Mouse (Mus musculus) embryonic facial prominence, embryonic 13.5 days (tissue): ENCODE measurements around the gene Coa7. TPM values are rescaled to one million over a fixed set of nuclear protein-coding genes. Genes with fewer than 3 reads are reported as not detected.
"Not testable (repeated sequence)": the region's sequence is repeated elsewhere in the genome, so short reads cannot be mapped to it uniquely, and the experiment has no call there.

Experiments
- ATAC-seq: fragments of 200-750 bp; cut with Nextera tagmentation; 2 replicates; pipeline ENCODE4 v1.8.0; 2017; ENCODE audit warnings: low read depth; ENCODE audit not compliant: insufficient number of reproducible peaks, insufficient read depth, low FRiP score, low TSS enrichment
- H3K27ac ChIP-seq: fragments of 300-500 bp; sonication (generic); 2 replicates; pipeline ENCODE4 v1.5.1; 2015; ENCODE audit warnings: moderate library complexity, mild to moderate bottlenecking, inconsistent platforms
- H3K27me3 ChIP-seq: fragments of 300-500 bp; sonication (generic); 2 replicates; pipeline ENCODE4 v1.6.1; 2015; ENCODE audit warnings: mild to moderate bottlenecking, inconsistent platforms
- H3K36me3 ChIP-seq: fragments of 300-500 bp; sonication (generic); 2 replicates; pipeline ENCODE4 v1.6.1; 2015; ENCODE audit warnings: mild to moderate bottlenecking, inconsistent platforms
- H3K4me1 ChIP-seq: fragments of 300-500 bp; sonication (generic); 2 replicates; pipeline ENCODE4 v1.6.1; 2015; ENCODE audit warnings: inconsistent platforms
- H3K4me2 ChIP-seq: fragments of 300-500 bp; sonication (generic); 2 replicates; pipeline ENCODE4 v1.6.1; 2015; ENCODE audit warnings: moderate library complexity, mild to moderate bottlenecking, inconsistent platforms
- H3K4me3 ChIP-seq: fragments of 300-500 bp; sonication (generic); 2 replicates; pipeline ENCODE4 v1.5.1; 2015; ENCODE audit warnings: mild to moderate bottlenecking, inconsistent platforms
- H3K9ac ChIP-seq: fragments of 300-500 bp; sonication (generic); 2 replicates; pipeline ENCODE4 v1.6.1; 2015; ENCODE audit warnings: mild to moderate bottlenecking, inconsistent platforms
- H3K9me3 ChIP-seq: fragments of 300-500 bp; sonication (generic); 2 replicates; pipeline ENCODE4 v1.6.1; 2016; ENCODE audit warnings: inconsistent platforms
- WGBS: fragments of 180-500 bp; shearing (Covaris S2); methylation state at CpG from one replicate; pipeline ENCODE4 v1.1.7; 2015; ENCODE audit warnings: mixed read lengths; 5-methylcytosine and 5-hydroxymethylcytosine counted together
- polyA plus RNA-seq: library from polyadenylated mRNA; unstranded; fragments of >200 nt; fragmentation: Nextera tagmentation; extraction: Ambion mirVana; gene quantifications from 2 replicates; pipeline ENCODE4 v1.2.1, GENCODE M21; 2015

Gene Coa7
- polyA plus RNA-seq, 1 experiment from 2014 or later = 50.9 TPM

DNA sequence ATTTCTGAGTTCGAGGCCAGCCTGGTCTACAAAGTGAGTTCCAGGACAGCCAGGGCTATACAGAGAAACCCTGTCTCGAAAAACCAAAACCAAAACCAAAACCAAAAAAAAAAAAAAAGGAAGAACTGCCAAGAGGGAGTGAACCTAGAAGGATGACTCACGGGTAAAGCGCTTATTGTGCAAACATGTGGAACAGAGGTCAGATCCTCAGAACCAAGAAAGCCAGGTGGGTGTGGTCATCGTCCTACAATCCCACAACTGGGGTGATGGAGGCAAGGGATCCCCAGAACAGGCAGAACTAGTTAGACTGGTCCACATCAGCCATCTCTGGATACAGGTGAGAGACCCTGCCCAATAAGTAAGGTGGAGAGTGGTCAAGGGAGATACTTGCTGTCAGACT, 19.2 kb downstream of the Coa7 start:
- Histone ChIP-seq H3K36me3 (no peaks in the 10 kb centered on the region), H3K27ac (no peak overlapping the region), H3K4me3 (no peak overlapping the region), H3K27me3 (no peaks in the 10 kb centered on the region), H3K4me1 (peaks cover 62% of the 10 kb centered on the region), H3K4me2 (no peak overlapping the region), H3K9ac (no peak overlapping the region), H3K9me3 (no peaks in the 10 kb centered on the region)
- no peak for ATAC-seq
- WGBS = 84% methylated on average over 5 of the region's 5 CpGs

DNA sequence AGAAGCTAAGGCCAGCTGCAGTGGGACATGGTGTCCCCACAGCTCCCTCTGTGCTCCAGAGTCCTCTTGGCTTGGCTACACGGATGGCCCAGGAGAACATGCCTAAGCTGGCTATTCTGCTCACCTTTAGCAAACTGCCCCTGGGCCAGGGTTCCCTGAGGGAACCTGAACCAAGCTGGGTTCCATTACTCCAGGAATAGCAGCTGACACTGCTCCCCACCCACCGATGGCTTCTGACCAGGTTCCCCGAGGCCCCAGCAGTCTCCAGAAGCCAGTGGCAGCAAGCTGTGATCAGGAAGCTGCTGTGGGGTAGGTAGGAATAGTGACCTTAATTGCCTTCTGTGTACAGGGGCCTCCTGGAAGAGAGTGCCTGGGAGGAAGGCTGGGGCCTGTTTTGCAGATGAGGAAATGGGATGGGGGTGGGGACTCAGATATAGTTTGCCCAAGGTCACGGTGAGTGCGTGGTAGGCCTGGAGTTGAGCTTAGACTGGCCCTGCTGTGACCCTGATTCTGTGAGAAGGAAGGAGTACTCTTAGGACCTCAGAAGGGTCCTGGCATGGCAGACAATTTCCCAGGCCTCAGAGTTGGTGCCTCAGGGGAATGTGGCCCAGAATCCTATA, 20.4 kb downstream of the Coa7 start:
- no peak overlapping the region for H3K4me2 ChIP-seq
- H3K4me1 ChIP-seq = peaks cover 62% of the 10 kb centered on the region
- WGBS = 24% methylated on average over 5 of the region's 5 CpGs
- H3K36me3 ChIP-seq = no peaks in the 10 kb centered on the region
- H3K9me3 ChIP-seq = no peaks in the 10 kb centered on the region
- no peak overlapping the region for H3K4me3 ChIP-seq
- H3K27ac ChIP-seq = peak overlapping the region; percentile 83
- no peak overlapping the region for H3K9ac ChIP-seq
- no peaks in the 10 kb centered on the region for H3K27me3 ChIP-seq
- ATAC-seq = no peak

DNA sequence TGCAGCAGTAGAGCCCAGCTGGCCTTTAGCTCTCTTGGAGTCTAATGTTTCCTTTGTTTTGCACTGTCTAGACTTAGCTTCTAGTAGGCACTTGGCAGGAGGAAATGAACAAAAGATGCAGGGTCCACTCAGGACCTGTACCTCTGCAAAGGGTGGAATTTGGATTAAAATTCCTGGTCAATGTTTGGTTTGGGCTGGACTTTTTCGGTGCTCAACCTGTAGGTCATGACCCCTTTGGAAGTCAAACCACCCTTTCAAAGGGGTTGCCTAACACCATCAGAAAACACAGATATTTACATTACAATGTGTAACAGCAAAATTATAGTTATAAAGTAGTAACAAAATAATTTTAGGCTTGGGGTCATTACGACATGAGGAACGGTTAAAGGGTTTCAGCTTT, 21.1 kb downstream of the Coa7 start:
- WGBS = 68% methylated on average over 3 of the region's 3 CpGs
- ATAC-seq = no peak

DNA sequence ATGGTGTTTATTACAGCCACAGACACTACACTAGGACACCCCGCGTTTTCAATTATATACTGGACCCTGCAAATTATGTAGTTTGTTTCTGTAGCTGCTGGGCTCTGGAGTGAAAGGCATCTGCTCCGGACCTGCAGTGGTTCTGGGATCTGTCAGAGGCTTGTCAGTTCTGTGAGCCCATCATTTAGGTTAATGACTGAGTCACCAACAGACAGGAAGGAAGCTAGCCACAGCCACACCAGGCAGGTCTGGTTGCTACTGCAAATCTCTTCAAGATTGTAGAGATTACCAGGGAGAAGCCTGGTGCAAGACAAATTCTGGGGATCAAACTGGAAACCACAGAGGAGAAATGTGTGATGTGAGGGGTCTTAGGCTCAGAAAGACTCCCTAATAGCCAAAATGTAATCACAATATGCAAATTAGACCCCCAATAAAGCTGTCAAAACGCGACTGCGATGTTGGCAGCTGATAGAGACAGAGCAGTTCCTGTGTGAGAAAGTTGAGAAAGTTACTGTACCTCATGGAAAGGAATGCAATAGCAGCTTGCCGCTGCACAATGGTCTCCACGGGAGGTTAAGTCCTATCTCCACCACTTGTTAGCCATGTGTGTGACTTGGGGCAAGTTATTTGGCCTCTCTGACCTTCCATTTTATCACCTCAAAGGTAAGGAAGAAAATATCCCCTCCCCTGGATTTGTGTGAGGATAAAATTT, 22.1 kb downstream of the Coa7 start:
- Histone ChIP-seq H3K9ac (no peak overlapping the region), H3K4me3 (no peak overlapping the region), H3K9me3 (no peaks in the 10 kb centered on the region), H3K27me3 (no peaks in the 10 kb centered on the region), H3K4me2 (no peak overlapping the region), H3K36me3 (no peaks in the 10 kb centered on the region), H3K4me1 (peaks cover 57% of the 10 kb centered on the region), H3K27ac (peak overlapping the region; percentile 83)
- no peak for ATAC-seq
- 26% methylated on average over 8 of the region's 8 CpGs for WGBS

More for the DNA sequence above, 21.1 kb downstream of the Coa7 start:
- Histone ChIP-seq H3K4me3 (no peak overlapping the region), H3K27ac (peak overlapping the region; percentile 83), H3K36me3 (no peaks in the 10 kb centered on the region), H3K4me1 (peaks cover 58% of the 10 kb centered on the region), H3K9ac (no peak overlapping the region), H3K27me3 (no peaks in the 10 kb centered on the region), H3K4me2 (no peak overlapping the region), H3K9me3 (no peaks in the 10 kb centered on the region)

DNA sequence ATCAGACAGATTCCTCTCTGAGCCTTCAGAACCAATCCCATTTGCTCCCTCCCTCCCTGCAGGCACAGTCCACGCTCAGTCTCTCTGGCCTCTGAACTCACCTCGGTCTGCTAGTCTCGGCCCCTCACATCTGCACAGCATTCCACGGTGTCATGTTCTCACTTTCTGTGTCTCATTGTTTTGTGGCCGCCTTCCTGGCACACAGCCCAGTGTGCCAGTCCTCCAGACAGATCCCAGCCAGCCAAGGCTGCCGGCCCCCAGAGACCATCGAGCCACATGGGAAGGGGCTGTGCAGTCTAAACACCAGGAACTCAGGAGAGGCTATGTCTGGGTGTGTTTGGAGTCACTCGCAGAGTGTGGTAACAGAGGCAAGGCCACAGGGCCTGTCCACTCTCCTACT, 22.9 kb downstream of the Coa7 start:
- WGBS = 2% methylated on average over 8 of the region's 8 CpGs
- Histone ChIP-seq H3K36me3 (no peaks in the 10 kb centered on the region), H3K4me2 (peak overlapping the region; percentile 7), H3K9ac (0 out of 2 replicates have a peak overlapping the region, but pooled peaks have one; percentile 2), H3K4me1 (peaks cover 52% of the 10 kb centered on the region), H3K9me3 (no peaks in the 10 kb centered on the region), H3K27me3 (no peaks in the 10 kb centered on the region), H3K4me3 (no peak overlapping the region), H3K27ac (peak overlapping the region; percentile 83)
- peak; percentile 81 for ATAC-seq

DNA sequence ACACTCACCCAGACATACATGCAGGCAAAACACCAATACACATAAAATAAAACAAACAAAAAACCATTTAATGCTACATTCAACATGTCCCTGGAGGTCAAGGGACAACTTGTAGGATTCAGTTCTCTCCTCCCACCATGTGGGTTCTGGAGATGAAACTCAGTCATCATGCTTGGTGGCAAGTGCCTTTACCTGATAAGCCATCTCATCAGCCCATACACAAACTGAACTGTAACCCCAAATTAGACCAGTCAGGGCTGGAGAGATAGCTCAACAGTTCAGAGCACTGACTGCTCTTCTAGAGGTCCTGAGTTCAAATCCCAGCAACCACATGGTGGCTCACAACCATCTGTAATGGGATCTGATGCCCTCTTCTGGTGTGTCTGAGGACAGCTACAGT, 25.7 kb downstream of the Coa7 start:
- not testable (repeated sequence) for H3K27ac ChIP-seq, H3K9ac ChIP-seq, H3K36me3 ChIP-seq, H3K4me3 ChIP-seq, ATAC-seq, H3K9me3 ChIP-seq, H3K27me3 ChIP-seq, H3K4me2 ChIP-seq
- H3K4me1 ChIP-seq = peaks cover 49% of the 10 kb centered on the region

DNA sequence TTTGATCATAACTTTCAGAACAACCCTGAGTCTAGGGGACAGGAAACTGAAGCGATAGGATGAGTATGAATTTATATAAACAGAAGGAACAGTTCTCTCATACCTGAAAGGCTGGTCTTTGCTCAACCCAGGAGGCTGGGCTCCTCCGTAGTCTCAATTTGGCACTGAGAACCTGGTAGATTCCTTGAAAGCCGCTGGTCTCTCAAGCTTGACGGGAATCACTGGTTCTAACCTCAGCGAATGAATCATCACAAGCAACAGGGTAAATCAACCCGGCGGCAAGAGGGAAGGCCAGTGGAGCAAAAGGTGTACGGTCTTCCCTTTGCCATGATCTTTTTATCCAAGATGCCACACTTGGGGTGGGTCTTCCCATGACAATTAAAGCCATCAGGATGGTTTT, 29.5 kb downstream of the Coa7 start:
- H3K4me2 ChIP-seq = no peak overlapping the region
- ATAC-seq = no peak
- H3K4me1 ChIP-seq = peaks cover 55% of the 10 kb centered on the region
- no peaks in the 10 kb centered on the region for H3K9me3 ChIP-seq
- no peaks in the 10 kb centered on the region for H3K27me3 ChIP-seq
- no peak overlapping the region for H3K27ac ChIP-seq
- H3K36me3 ChIP-seq = no peaks in the 10 kb centered on the region
- no peak overlapping the region for H3K4me3 ChIP-seq
- 97% methylated on average over 8 of the region's 8 CpGs for WGBS
- H3K9ac ChIP-seq = no peak overlapping the region

DNA sequence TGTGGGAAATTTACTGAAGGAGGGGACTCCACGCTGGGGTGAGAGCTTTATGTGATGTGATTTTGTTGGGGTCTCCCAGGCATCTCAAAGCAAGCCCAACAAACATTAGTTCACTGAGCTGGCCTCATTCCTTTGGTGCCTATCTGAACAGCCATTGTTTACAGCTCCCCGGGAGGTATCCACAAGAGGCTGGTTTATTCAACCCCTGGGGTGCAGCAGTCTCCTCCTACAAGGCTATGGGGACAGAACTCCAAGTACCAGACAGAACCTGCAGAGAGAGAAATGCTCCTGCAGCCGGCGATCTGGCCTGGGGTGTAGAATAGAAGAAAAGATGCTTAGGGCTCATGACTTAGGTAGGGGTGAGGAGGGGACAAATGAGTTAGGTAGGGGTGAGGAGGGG, 30.6 kb downstream of the Coa7 start:
- WGBS = 9% methylated on average over 4 of the region's 4 CpGs
- Histone ChIP-seq H3K36me3 (no peaks in the 10 kb centered on the region), H3K9ac (no peak overlapping the region), H3K4me1 (peaks cover 65% of the 10 kb centered on the region), H3K27ac (peak overlapping the region; percentile 48; the same call in 1 of the 2 replicates), H3K4me2 (no peak overlapping the region), H3K4me3 (no peak overlapping the region), H3K27me3 (no peaks in the 10 kb centered on the region), H3K9me3 (no peaks in the 10 kb centered on the region)
- ATAC-seq = no peak

DNA sequence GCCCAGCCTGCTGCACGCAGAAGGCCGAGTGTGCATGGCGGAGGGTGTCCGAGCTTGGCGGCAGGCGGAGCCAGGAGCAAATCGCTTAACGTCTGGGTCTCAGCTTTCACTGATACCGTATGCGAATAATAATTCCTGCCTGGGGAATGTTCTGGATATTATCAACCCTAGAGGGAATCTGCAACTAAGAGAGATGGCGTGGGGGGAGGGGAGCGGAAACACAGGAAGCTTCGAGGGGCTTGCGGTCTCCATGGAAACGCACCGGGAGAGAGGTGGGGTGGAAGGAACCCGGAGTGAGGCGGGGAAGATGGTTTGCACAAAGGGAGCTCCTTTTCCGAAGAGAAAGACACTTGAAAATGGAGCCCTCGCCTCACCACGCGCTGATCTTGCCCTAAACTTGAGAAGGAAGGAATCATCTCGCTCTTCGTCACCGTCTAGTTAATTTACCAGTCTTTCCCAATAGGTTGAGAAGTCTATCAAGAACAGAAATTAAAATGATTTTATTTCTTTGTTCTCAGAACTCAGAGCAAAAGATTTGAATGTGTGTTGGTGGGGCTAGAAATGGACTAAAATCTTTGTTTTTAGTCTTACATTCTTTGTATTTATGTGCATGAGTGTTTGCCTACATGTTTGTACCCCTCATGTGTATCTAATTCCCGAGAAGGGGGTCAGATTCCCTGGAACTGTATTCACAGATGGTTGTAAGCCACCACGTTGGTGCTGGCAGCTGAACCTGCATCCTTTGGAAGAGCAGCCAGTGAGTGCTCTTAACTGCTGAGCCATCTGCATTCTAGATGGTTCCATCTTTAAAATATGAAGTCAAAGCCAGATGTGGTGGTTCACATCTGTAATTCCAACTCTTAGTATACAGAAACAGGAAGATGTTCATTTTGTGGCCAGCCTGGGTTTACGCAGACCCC, 32.5 kb downstream of the Coa7 start:
- Histone ChIP-seq H3K9me3 (no peaks in the 10 kb centered on the region), H3K27me3 (no peaks in the 10 kb centered on the region), H3K4me1 (peaks cover 63% of the 10 kb centered on the region), H3K4me2 (peak overlapping the region; percentile 53), H3K36me3 (no peaks in the 10 kb centered on the region), H3K4me3 (peak overlapping the region; percentile 27), H3K27ac (peak overlapping the region; percentile 95), H3K9ac (peak overlapping the region; percentile 58)
- peak; percentile 60 for ATAC-seq
- 4% methylated on average over 28 of the region's 28 CpGs for WGBS

DNA sequence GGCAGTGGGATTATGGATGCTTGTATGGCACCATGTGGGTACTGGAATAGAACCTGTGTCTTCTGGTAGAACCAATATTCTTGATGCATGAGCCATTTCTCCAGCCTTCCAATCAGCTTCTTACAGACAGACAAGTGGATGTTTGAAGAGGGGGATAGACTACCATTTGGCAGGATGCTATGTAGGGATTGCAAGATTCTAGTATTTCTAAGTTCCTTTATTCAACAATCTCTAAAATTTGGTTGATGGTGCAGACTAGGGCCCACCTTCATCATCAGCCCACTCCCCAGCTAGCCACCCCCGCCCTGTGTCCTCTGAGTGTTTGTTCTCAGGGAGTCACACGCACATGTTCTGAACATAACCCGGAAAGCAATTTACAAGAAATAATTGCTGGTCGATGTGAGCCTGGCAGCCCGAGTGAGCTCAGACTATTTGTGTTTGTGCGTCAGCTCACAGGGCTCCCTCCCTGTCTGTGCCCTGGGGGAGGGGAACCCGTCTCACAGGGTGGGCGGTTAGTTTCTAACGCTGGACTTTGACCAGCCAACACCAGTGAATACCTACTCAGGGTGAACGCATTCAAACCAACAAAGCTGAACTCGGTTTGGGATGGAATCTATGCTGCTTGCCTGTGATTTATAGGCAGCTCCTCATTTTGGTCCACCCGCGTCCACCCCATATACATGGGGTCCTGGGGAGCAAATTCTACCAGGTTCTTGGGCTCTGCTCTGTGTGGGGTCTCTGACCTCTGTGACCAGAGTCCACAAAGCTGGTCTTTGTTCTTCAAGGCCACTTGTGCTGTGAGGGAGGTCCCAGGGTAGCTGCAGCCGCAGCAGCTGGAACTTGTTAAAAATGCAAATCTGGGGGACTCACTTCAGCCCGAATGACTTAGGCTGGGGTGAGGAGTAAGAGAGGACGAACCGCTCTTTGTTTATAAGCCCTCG, 34.7 kb downstream of the Coa7 start:
- peak; percentile 65 for ATAC-seq
- Histone ChIP-seq H3K36me3 (no peaks in the 10 kb centered on the region), H3K4me1 (peaks cover 60% of the 10 kb centered on the region), H3K27me3 (no peaks in the 10 kb centered on the region), H3K4me2 (peak overlapping the region; percentile 42), H3K4me3 (no peak overlapping the region), H3K9me3 (no peaks in the 10 kb centered on the region), H3K27ac (peak overlapping the region; percentile 93), H3K9ac (peak overlapping the region; percentile 17; the same call in 1 of the 2 replicates)
- WGBS = 4% methylated on average over 18 of the region's 18 CpGs
